Mouse (Mus musculus) heart, embryonic 16.5 days (tissue): ENCODE data around the gene Sptb. TPM values are rescaled to one million over a fixed set of nuclear protein-coding genes. Genes with fewer than 3 reads are reported as not detected.

Experiments used
- ATAC-seq: fragments of 200-750 bp; cut with Nextera tagmentation; replicated peaks from 2 replicates; pipeline ENCODE4 v1.8.0; 2017; ENCODE audit warnings: moderate number of reproducible peaks; ENCODE audit not compliant: insufficient read depth, low FRiP score; ENCODE audit errors: extremely low read depth
- H3K27ac ChIP-seq: fragments of 300-500 bp; sonication (generic); 2 replicates; pipeline ENCODE4 v1.5.1; 2014; ENCODE audit warnings: mild to moderate bottlenecking, low read length, control low read depth, moderate library complexity
- H3K27me3 ChIP-seq: fragments of 300-500 bp; sonication (generic); 2 replicates; pipeline ENCODE4 v1.6.1; 2014; ENCODE audit warnings: low read length, mixed read lengths; ENCODE audit not compliant: control insufficient read depth, insufficient read depth
- H3K36me3 ChIP-seq: fragments of 300-500 bp; sonication (generic); 2 replicates; pipeline ENCODE4 v1.6.1; 2014; ENCODE audit not compliant: control insufficient read depth, insufficient read depth
- H3K4me1 ChIP-seq: fragments of 300-500 bp; sonication (generic); 2 replicates; pipeline ENCODE4 v1.6.1; 2014; ENCODE audit warnings: low read length, mixed read lengths; ENCODE audit not compliant: control insufficient read depth, insufficient read depth
- H3K4me2 ChIP-seq: fragments of 300-500 bp; sonication (generic); 2 replicates; pipeline ENCODE4 v1.6.1; 2014; ENCODE audit warnings: low read depth, mild to moderate bottlenecking, control low read depth, low read length
- H3K4me3 ChIP-seq: fragments of 300-500 bp; sonication (generic); 2 replicates; pipeline ENCODE4 v1.5.1; 2014; ENCODE audit warnings: mild to moderate bottlenecking, control low read depth, low read length
- H3K9ac ChIP-seq: fragments of 300-500 bp; sonication (generic); 2 replicates; pipeline ENCODE4 v1.6.1; 2014; ENCODE audit warnings: low read length, control low read depth
- H3K9me3 ChIP-seq: fragments of 300-500 bp; sonication (generic); replicated peaks from 2 replicates; pipeline ENCODE4 v1.6.1; 2016; ENCODE audit warnings: low read length; ENCODE audit not compliant: control insufficient read depth
- WGBS: fragments of 180-500 bp; shearing (Covaris S2); extraction: QIAGEN DNeasy Blood & Tissue Kit; methylation state at CpG from one replicate; pipeline ENCODE4 v1.1.7; 2014; 5-methylcytosine and 5-hydroxymethylcytosine counted together
- polyA plus RNA-seq: library from polyadenylated mRNA; unstranded; fragments of >200 nt; fragmentation: Nextera tagmentation; extraction: Ambion mirVana; gene quantifications from 2 replicates; pipeline ENCODE4 v1.2.1, GENCODE M21; 2015

Gene Sptb
- polyA plus RNA-seq, 1 experiment from 2014 or later = 6.0 TPM

DNA sequence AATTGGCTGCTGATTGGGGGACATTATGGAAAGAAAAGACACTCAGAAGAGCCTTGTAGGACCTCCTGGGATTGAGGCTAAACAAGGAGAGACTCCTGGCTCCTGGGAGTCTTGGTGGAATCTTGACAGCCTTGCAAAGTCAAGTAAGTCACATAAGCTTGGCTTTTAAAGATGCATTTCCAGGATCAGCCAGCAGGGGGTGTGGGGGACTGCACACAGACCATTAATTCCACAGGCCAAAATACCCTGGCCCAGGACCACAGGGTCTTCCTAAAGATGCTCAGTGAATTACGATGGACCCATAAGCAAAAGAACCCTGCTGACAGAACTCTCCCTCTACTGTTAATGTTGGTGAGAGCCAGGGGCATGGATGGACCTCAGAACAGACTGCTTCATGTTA is 118.1 kb downstream of the Sptb start:
- Histone ChIP-seq H3K27me3 (0 out of 2 replicates have a peak, but pooled peaks cover 2% of the 10 kb centered on the region), H3K4me1 (peaks cover 25% of the 10 kb centered on the region), H3K9ac (no peak overlapping the region), H3K4me3 (no peak overlapping the region), H3K9me3 (no peaks in the 10 kb centered on the region), H3K4me2 (no peak overlapping the region), H3K36me3 (no peaks in the 10 kb centered on the region), H3K27ac (no peak overlapping the region)
- WGBS = 51% methylated on average over 1 of the region's 1 CpGs
- no peak for ATAC-seq

- Histone ChIP-seq H3K4me3 (no peak overlapping the region), H3K4me2 (no peak overlapping the region), H3K9me3 (no peaks in the 10 kb centered on the region), H3K27me3 (0 out of 2 replicates have a peak, but pooled peaks cover 2% of the 10 kb centered on the region), H3K9ac (no peak overlapping the region), H3K4me1 (peaks cover 25% of the 10 kb centered on the region), H3K27ac (no peak overlapping the region), H3K36me3 (no peaks in the 10 kb centered on the region)
- no peak for ATAC-seq
- WGBS = 68% methylated on average over 3 of the region's 3 CpGs
Observed at GRCm38 (mm10) chr12:76591037-76591436, 119.3 kb downstream of the Sptb start.

- Histone ChIP-seq H3K4me1 (peaks cover 25% of the 10 kb centered on the region), H3K36me3 (no peaks in the 10 kb centered on the region), H3K9ac (no peak overlapping the region), H3K9me3 (no peaks in the 10 kb centered on the region), H3K27ac (peak overlapping the region; percentile 56), H3K27me3 (no peaks in the 10 kb centered on the region), H3K4me2 (0 out of 2 replicates have a peak overlapping the region, but pooled peaks have one; percentile 13), H3K4me3 (no peak overlapping the region)
- WGBS = 29% methylated on average over 6 of the region's 6 CpGs
- no peak; the same call in 1 of the 2 replicates for ATAC-seq
Observed at GRCm38 (mm10) chr12:76589531-76589930, 120.8 kb downstream of the Sptb start.

- ATAC-seq = no peak
- no peaks in the 10 kb centered on the region for H3K27me3 ChIP-seq
- WGBS = 71% methylated on average over 11 of the region's 11 CpGs
Observed at GRCm38 (mm10) chr12:76587357-76587756, 123.0 kb downstream of the Sptb start.

GRCm38 (mm10) chr12:76585028-76585427 is 125.3 kb downstream of the Sptb start:
- no peak overlapping the region for H3K27ac ChIP-seq
- no peak for ATAC-seq

More at GRCm38 (mm10) chr12:76587357-76587756, 123.0 kb downstream of the Sptb start:
- H3K9me3 ChIP-seq = no peaks in the 10 kb centered on the region
- peaks cover 27% of the 10 kb centered on the region for H3K4me1 ChIP-seq
- H3K9ac ChIP-seq = no peak overlapping the region
- no peaks in the 10 kb centered on the region for H3K36me3 ChIP-seq
- no peak overlapping the region for H3K4me2 ChIP-seq
- H3K27ac ChIP-seq = no peak overlapping the region
- no peak overlapping the region for H3K4me3 ChIP-seq

GRCm38 (mm10) chr12:76583454-76583853 is 126.9 kb downstream of the Sptb start:
- H3K4me1 ChIP-seq = peaks cover 16% of the 10 kb centered on the region
- H3K27me3 ChIP-seq = no peaks in the 10 kb centered on the region
- H3K9me3 ChIP-seq = no peaks in the 10 kb centered on the region
- WGBS = 93% methylated on average over 7 of the region's 7 CpGs
- no peak overlapping the region; the same call in 1 of the 2 replicates for H3K27ac ChIP-seq
- H3K36me3 ChIP-seq = no peaks in the 10 kb centered on the region; the same call in 1 of the 2 replicates
- no peak for ATAC-seq
- H3K9ac ChIP-seq = no peak overlapping the region
- H3K4me3 ChIP-seq = no peak overlapping the region
- H3K4me2 ChIP-seq = no peak overlapping the region

More at GRCm38 (mm10) chr12:76585028-76585427, 125.3 kb downstream of the Sptb start:
- Histone ChIP-seq H3K4me2 (no peak overlapping the region), H3K4me1 (peaks cover 27% of the 10 kb centered on the region), H3K9me3 (no peaks in the 10 kb centered on the region), H3K4me3 (no peak overlapping the region), H3K9ac (no peak overlapping the region), H3K36me3 (no peaks in the 10 kb centered on the region; the same call in 1 of the 2 replicates), H3K27me3 (no peaks in the 10 kb centered on the region)

GRCm38 (mm10) chr12:76582841-76583240 is 127.5 kb downstream of the Sptb start:
- Histone ChIP-seq H3K4me2 (no peak overlapping the region), H3K9ac (0 out of 2 replicates have a peak overlapping the region, but pooled peaks have one; percentile 2), H3K4me1 (peaks cover 16% of the 10 kb centered on the region), H3K27ac (peak overlapping the region; percentile 17; the same call in 1 of the 2 replicates), H3K9me3 (no peaks in the 10 kb centered on the region), H3K36me3 (peaks cover 3% of the 10 kb centered on the region; the same call in 1 of the 2 replicates), H3K4me3 (no peak overlapping the region), H3K27me3 (no peaks in the 10 kb centered on the region)
- WGBS = 15% methylated on average over 6 of the region's 6 CpGs
- ATAC-seq = peak; percentile 71

- Histone ChIP-seq H3K36me3 (peaks cover 7% of the 10 kb centered on the region; the same call in 1 of the 2 replicates), H3K9ac (no peak overlapping the region), H3K4me2 (no peak overlapping the region), H3K4me1 (peaks cover 16% of the 10 kb centered on the region), H3K27ac (peak overlapping the region; percentile 17; the same call in 1 of the 2 replicates), H3K4me3 (no peak overlapping the region), H3K27me3 (no peaks in the 10 kb centered on the region), H3K9me3 (no peaks in the 10 kb centered on the region)
- WGBS = 74% methylated on average over 3 of the region's 3 CpGs
- ATAC-seq = no peak
Observed at GRCm38 (mm10) chr12:76582139-76582538, 128.2 kb downstream of the Sptb start.

- no peak for ATAC-seq
- no peaks in the 10 kb centered on the region for H3K9me3 ChIP-seq
- H3K4me2 ChIP-seq = no peak overlapping the region
- H3K4me3 ChIP-seq = no peak overlapping the region
- WGBS = 85% methylated on average over 1 of the region's 1 CpGs
- no peak overlapping the region for H3K27ac ChIP-seq
- H3K36me3 ChIP-seq = peaks cover 23% of the 10 kb centered on the region
- no peak overlapping the region for H3K9ac ChIP-seq
- no peaks in the 10 kb centered on the region for H3K27me3 ChIP-seq
- H3K4me1 ChIP-seq = peaks cover 16% of the 10 kb centered on the region
Observed at GRCm38 (mm10) chr12:76579806-76580205, 130.5 kb downstream of the Sptb start.
